Comparison of ENCODE assay signal across 7 mouse cellular contexts in the genomic region with DNA sequence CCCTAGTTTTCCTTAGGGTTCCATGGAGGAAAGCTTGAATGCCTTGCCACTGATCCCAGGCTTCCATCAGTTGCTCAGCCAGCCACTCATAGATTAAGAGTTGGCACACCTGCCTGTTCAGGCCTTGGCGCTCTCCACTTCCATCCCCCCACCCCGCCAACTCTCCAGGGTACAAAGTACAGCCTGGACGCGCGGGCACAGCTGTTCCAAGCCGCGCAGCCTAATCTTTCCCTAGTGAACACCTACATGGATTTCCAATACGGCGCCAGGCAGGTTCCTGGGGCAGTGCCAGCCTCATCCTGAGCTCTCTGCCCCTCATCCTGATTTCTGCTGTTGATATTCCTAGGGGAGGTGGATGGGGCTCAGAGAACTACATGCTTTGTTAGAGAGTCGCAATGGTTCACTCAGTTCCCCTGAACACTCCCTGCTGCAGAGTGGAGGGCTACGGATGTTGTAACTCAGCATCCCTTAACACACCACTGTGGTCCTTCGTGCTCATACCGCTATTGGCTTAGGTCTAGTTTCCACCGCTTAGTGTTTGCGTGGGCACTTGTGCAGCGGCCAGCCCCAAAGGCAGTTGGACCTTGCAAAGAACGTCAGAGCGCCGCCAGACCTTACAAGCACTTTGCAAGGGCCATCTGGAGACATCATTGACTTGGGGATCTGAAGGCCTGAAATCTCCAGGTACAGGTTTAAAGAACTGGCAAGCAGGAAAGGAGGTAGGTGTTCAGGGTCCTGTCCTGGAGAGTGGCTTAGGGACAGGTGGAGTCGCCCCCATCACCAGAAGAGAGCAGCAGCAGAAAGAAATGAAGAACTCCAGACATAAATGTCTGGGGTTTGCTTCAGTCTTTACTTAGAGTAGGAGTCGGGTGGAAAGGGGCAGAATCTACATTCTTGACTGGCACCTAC. TPM values are rescaled to one million over a fixed set of nuclear protein-coding genes. Genes with fewer than 3 reads are reported as not detected.
DNase-seq lines count a peak whose midpoint lies in the region; ATAC-seq and TF ChIP-seq lines count a peak whose summit lies in the region.

Gene Sstr1, plus strand, starts transcription at position 610 of the 909 bp plus-strand sequence.

- H3K4me2 ChIP-seq in hindbrain, embryonic 13.5 days, result peak within 1 kb of the TSS; percentile 97

- no peak for TF ChIP-seq CTCF in ES-Bruce4 (IDR thresholded peaks at IDR 0.05; ENCODE audit: low read depth, low read length)
- TF ChIP-seq CTCF in olfactory bulb, adult 2 months (IDR thresholded peaks at IDR 0.05; ENCODE audit: insufficient read depth, low read depth, low read length), result no peak

- no peak within 1 kb of the TSS for H3K9ac ChIP-seq in ES-Bruce4 (ENCODE audit: low read depth, poor library complexity, severe bottlenecking)
- H3K9ac ChIP-seq in ES-E14 (ENCODE audit: insufficient read depth, low read depth, low read length, poor library complexity, severe bottlenecking), result no peak within 1 kb of the TSS
- peak within 1 kb of the TSS; percentile 80 for H3K9ac ChIP-seq in hindbrain, embryonic 13.5 days

- H3K9me3 ChIP-seq in ES-Bruce4 (replicated peaks; ENCODE audit: control insufficient read depth, insufficient read depth, low read length, poor library complexity, severe bottlenecking) (no peaks in the 10 kb centered on the region), ES-E14 (ENCODE audit: control insufficient read depth, insufficient read depth, low read depth, low read length) (no peaks in the 10 kb centered on the region)
- H3K9me3 ChIP-seq in hindbrain, embryonic 13.5 days, result no peaks in the 10 kb centered on the region

- intact Hi-C loops in left cerebral cortex, postnatal 36 days (cut with DNase I), result loop anchor here (5.0 to 10.0 kb wide), 3 partner anchors 441 to 711 kb away; no protein-coding TSS in a partner anchor

- TF ChIP-seq POLR2A in ES-Bruce4 (IDR thresholded peaks at IDR 0.05; ENCODE audit: insufficient read depth, low read length), result no peak
- no peak for TF ChIP-seq POLR2A in olfactory bulb, adult 2 months (IDR thresholded peaks at IDR 0.05; ENCODE audit: insufficient read depth, low read depth, low read length)

- no peaks in the 10 kb centered on the region for H3K4me1 ChIP-seq in ES-Bruce4 (ENCODE audit: control insufficient read depth, insufficient read depth, low read length)
- peaks cover 0 to 10% of the 10 kb centered on the region in 2 experiments; a peak in 1 of 4 replicates for H3K4me1 ChIP-seq in ES-E14 (ENCODE audit: control insufficient read depth in 2 of 2, insufficient read depth in 2 of 2, low read length in 2 of 2, poor library complexity in 1 of 2)
- H3K4me1 ChIP-seq in hindbrain, embryonic 13.5 days (replicated peaks), result peaks cover 41% of the 10 kb centered on the region
- peaks cover 16% of the 10 kb centered on the region for H3K4me1 ChIP-seq in olfactory bulb, adult 2 months (ENCODE audit: control insufficient read depth, insufficient read depth, low read length)

- peak within 1 kb of the TSS; percentile 20 for H3K4me3 ChIP-seq in ES-Bruce4 (ENCODE audit: low read depth, low read length)
- H3K4me3 ChIP-seq in ES-E14 (ENCODE audit: insufficient read depth in 1 of 2, low read depth in 1 of 2, low read length in 2 of 2, poor library complexity in 1 of 2, severe bottlenecking in 1 of 2), result peak within 1 kb of the TSS; percentile 51; a peak in 3 of 4 replicates
- H3K4me3 ChIP-seq in hindbrain, embryonic 13.5 days, result peak within 1 kb of the TSS; percentile 62
- H3K4me3 ChIP-seq in olfactory bulb, adult 2 months (ENCODE audit: insufficient read depth, low read depth, low read length), result peak within 1 kb of the TSS; percentile 44

- TF ChIP-seq EP300 in ES-Bruce4 (IDR thresholded peaks at IDR 0.05; ENCODE audit: insufficient read depth, low read depth, low read length), result no peak

- H3K36me3 ChIP-seq in ES-Bruce4 (ENCODE audit: control insufficient read depth, insufficient read depth, low read length, poor library complexity, severe bottlenecking), result no peaks in the 10 kb centered on the region
- no peaks in the 10 kb centered on the region for H3K36me3 ChIP-seq in ES-E14 (ENCODE audit: control insufficient read depth, insufficient read depth, low read length, poor library complexity, severe bottlenecking)
- no peaks in the 10 kb centered on the region for H3K36me3 ChIP-seq in hindbrain, embryonic 13.5 days

- ATAC-seq in hindbrain, embryonic 13.5 days (ENCODE audit: low FRiP score), result no peak; the same call in 1 of the 2 replicates

- in situ Hi-C loops in ES-E14 (cut with MboI; ENCODE audit: low sequenced_read_pairs in 2 of 2, unreplicated experiment in 2 of 2), result loop anchor here in 1 of 2 experiments (10.0 to 25.0 kb wide), 2 partner anchors 667 to 1524 kb away; partner anchors contain the start of genes Foxa1 and Pax9

- peaks cover 7% of the 10 kb centered on the region; the same call in 1 of the 2 replicates for H3K27me3 ChIP-seq in ES-Bruce4 (ENCODE audit: control insufficient read depth, insufficient read depth, low read length, poor library complexity, severe bottlenecking)
- H3K27me3 ChIP-seq in hindbrain, embryonic 13.5 days, result peaks cover 60% of the 10 kb centered on the region

- 11% methylated on average over 21 of the region's 21 CpGs for WGBS in hindbrain, embryonic 13.5 days
- 52% methylated on average over 21 of the region's 21 CpGs for WGBS in olfactory bulb, adult 2 months

- DNase-seq in ES-E14 (ENCODE audit: low read depth, low spot score), result no peak
- DNase-seq in left cerebral cortex, postnatal 36 days (ENCODE audit: low spot score in 2 of 2), result peak; percentile 32 to 41
- no peak for DNase-seq in T-cell, adult 2 months (ENCODE audit: low spot score)
- no peak for DNase-seq in ovary, postnatal 10 days (ENCODE audit: low spot score)

- no peak within 1 kb of the TSS for H3K27ac ChIP-seq in ES-Bruce4 (ENCODE audit: insufficient read depth, low read length)
- no peak within 1 kb of the TSS for H3K27ac ChIP-seq in ES-E14 (ENCODE audit: insufficient read depth, low read depth, low read length, poor library complexity, severe bottlenecking)
- peak within 1 kb of the TSS; percentile 55; the same call in 1 of the 2 replicates for H3K27ac ChIP-seq in hindbrain, embryonic 13.5 days
- H3K27ac ChIP-seq in olfactory bulb, adult 2 months (ENCODE audit: insufficient read depth, low read depth, low read length), result no peak within 1 kb of the TSS

TF ChIP-seq in ES-E14, 5 proteins besides CTCF, POLR2A, EP300 and RAD21:
- TF ChIP-seq ZC3H11A (IDR thresholded peaks at IDR 0.05; ENCODE audit: borderline replicate concordance, low read depth, low read length) (no peak), CHD2 (IDR thresholded peaks at IDR 0.05; ENCODE audit: low read depth, low read length) (no peak), HCFC1 (IDR thresholded peaks at IDR 0.05; ENCODE audit: borderline replicate concordance, insufficient read depth, low read length) (no peak), ZNF384 (IDR thresholded peaks at IDR 0.05; ENCODE audit: low read depth, low read length) (no peak), MAFK (IDR thresholded peaks at IDR 0.05; ENCODE audit: insufficient read depth, low read depth, low read length) (no peak)

RNA-seq across cellular contexts. Expression of gene Sstr1, which starts in this region (rescaled TPM):
- polyA plus RNA-seq in ES-Bruce4 (2011; ENCODE audit: insufficient read depth, insufficient read length, low read depth, missing spikeins), result not detected in 2 replicates
- not detected in 2 replicates for total RNA-seq in ES-E14 (2012; rRNA removed)
- 7.0 and 7.9 TPM in 2 replicates for polyA plus RNA-seq in hindbrain, embryonic 13.5 days (2015; fragmentation: Nextera tagmentation; extraction: Ambion mirVana)
- 10 to 100 TPM; 34.6 to 41.7 TPM for total RNA-seq in left cerebral cortex, postnatal 36 days (2021)
- polyA plus RNA-seq in olfactory bulb, adult 2 months (2012; ENCODE audit: insufficient read depth, insufficient read length, low replicate concordance, missing spikeins), result not detected in 2 replicates

Comparison
In these comparisons a context has a peak if more than half of its experiments do, and no peak if none do; other contexts are left out.
1. RNA of gene Sstr1 (total RNA-seq): 34.6 to 41.7 TPM in left cerebral cortex, postnatal 36 days; not detected in ES-E14; every median in the first group is over 10 times any median in the second.
2. DNase-seq: peak in left cerebral cortex, postnatal 36 days (2 of 2); none in ES-E14 (single experiment), T-cell, adult 2 months (single experiment) and ovary, postnatal 10 days (single experiment).
3. Peak in every context shown above with its lines, with median percentiles within 50 percentile points of each other: H3K4me3 ChIP-seq.